Mouse (Mus musculus) spleen, adult 2 months (tissue): ENCODE results near the gene Grk3.

ENCODE experiments used
- CTCF ChIP-seq: fragments of 200-500 bp; IDR thresholded peaks from 2 replicates; pipeline ENCODE4 v1.5.1; 2011; ENCODE audit warnings: mild to moderate bottlenecking, inconsistent platforms; ENCODE audit not compliant: insufficient read depth, insufficient read length, insufficient replicate concordance; ENCODE audit errors: extremely low read depth
- POLR2A ChIP-seq: fragments of 200-500 bp; IDR thresholded peaks from 2 replicates; pipeline ENCODE4 v1.6.1; 2011; ENCODE audit warnings: low read depth, low read length, inconsistent platforms

DNA sequence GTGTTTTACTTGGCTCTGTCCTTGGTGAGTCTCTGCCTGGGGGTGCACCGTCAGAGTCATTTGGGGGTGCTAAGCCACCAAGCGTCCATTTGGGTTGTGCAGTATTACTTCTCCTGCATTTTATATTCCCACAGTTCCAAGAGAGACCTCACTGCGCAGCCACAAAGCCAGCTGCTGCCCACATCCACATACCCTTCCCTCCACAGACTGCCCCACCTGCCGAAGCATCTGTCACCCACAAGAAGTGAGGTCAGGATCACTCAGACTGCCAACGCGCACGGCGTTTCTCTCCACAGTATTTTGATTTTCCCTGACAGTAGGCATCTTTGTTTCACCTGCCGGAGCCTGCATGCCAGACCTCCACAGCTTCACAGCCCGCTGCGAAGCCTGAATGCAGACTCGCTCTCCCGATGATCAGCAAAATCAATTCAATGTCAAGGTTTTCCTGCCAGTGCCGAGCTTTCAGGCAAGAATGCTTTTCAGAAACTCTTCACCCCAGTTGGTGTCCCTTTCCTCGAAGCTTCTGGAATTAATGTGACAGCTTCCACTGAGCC, 15.7 kb upstream of the Grk3 start:
- no peak for TF ChIP-seq POLR2A
- no peak for TF ChIP-seq CTCF
